In genomic region chr9:15278343-15278742, GRCm38 (mm10) we compare ENCODE assay signal across 13 mouse cellular contexts. TPM values are rescaled to one million over a fixed set of nuclear protein-coding genes. Genes with fewer than 3 reads are reported as not detected.
A peak's percentile ranks its signal among the peaks of the same experiment; 100 is the strongest.
DNase-seq lines count a peak whose midpoint lies in the region; ATAC-seq and TF ChIP-seq lines count a peak whose summit lies in the region.
"Had no signal": no experiment of that assay in that cellular context is flagged by ENCODE, and none has a peak within 500 bp of the region (broad histone marks: within the 10 kb centered on the region; RNA-seq: fewer than 3 reads in every experiment).

No protein-coding gene starts in this region.

- no peak for ATAC-seq in forebrain, embryonic 12.5 days (ENCODE audit: low FRiP score)
- no peak for ATAC-seq in forebrain, embryonic 16.5 days
- ATAC-seq in kidney, embryonic 16.5 days (ENCODE audit: low FRiP score, low TSS enrichment), result no peak
- no peak for ATAC-seq in liver, embryonic 15.5 days (ENCODE audit: insufficient read depth)
- ATAC-seq in CD4-positive, CD25-positive, alpha-beta regulatory T cell, adult 4 months, result no peak
- ATAC-seq: lung, postnatal 0 days had no signal

- no peaks in the 10 kb centered on the region for H3K9me3 ChIP-seq in forebrain, embryonic 12.5 days
- H3K9me3 ChIP-seq in forebrain, embryonic 16.5 days (ENCODE audit: control insufficient read depth, low read length), result no peaks in the 10 kb centered on the region
- no peaks in the 10 kb centered on the region for H3K9me3 ChIP-seq in kidney, embryonic 16.5 days (ENCODE audit: low read length)
- no peaks in the 10 kb centered on the region for H3K9me3 ChIP-seq in E14TG2a.4 (ENCODE audit: low read length)
- H3K9me3 ChIP-seq in liver, embryonic 15.5 days (replicated peaks), result no peaks in the 10 kb centered on the region
- H3K9me3 ChIP-seq: embryonic facial prominence, embryonic 12.5 days had no signal

- H3K36me3 ChIP-seq in forebrain, embryonic 12.5 days (replicated peaks), result peaks cover 23% of the 10 kb centered on the region
- peaks cover 17% of the 10 kb centered on the region for H3K36me3 ChIP-seq in forebrain, embryonic 16.5 days (ENCODE audit: control insufficient read depth, insufficient read depth)
- H3K36me3 ChIP-seq in kidney, embryonic 16.5 days (ENCODE audit: insufficient read depth, low read length), result peaks cover 33% of the 10 kb centered on the region
- peaks cover 45% of the 10 kb centered on the region for H3K36me3 ChIP-seq in E14TG2a.4 (ENCODE audit: insufficient read depth, low read length)
- peaks cover 39% of the 10 kb centered on the region for H3K36me3 ChIP-seq in liver, embryonic 15.5 days (replicated peaks)

- H3K4me3 ChIP-seq in forebrain, embryonic 12.5 days (replicated peaks), result no peak overlapping the region
- H3K4me3 ChIP-seq in forebrain, embryonic 16.5 days (replicated peaks; ENCODE audit: low read length), result no peak overlapping the region
- no peak overlapping the region for H3K4me3 ChIP-seq in kidney, embryonic 16.5 days (ENCODE audit: low read length)
- 0 out of 2 replicates have a peak overlapping the region, but pooled peaks have one; percentile 17 for H3K4me3 ChIP-seq in E14TG2a.4 (replicated peaks; ENCODE audit: low read length)
- peak overlapping the region; percentile 96 for H3K4me3 ChIP-seq in liver, embryonic 15.5 days (replicated peaks)

- no peak overlapping the region for H3K4me2 ChIP-seq in forebrain, embryonic 12.5 days
- H3K4me2 ChIP-seq in forebrain, embryonic 16.5 days (ENCODE audit: low read length), result no peak overlapping the region
- peak overlapping the region; percentile 16; the same call in 1 of the 2 replicates for H3K4me2 ChIP-seq in kidney, embryonic 16.5 days (replicated peaks; ENCODE audit: low read depth, low read length)
- H3K4me2 ChIP-seq in liver, embryonic 15.5 days, result peak overlapping the region; percentile 85

- H3K27me3 ChIP-seq in forebrain, embryonic 12.5 days, result no peaks in the 10 kb centered on the region
- H3K27me3 ChIP-seq in forebrain, embryonic 16.5 days (replicated peaks; ENCODE audit: control insufficient read depth, insufficient read depth, low read length), result no peaks in the 10 kb centered on the region
- H3K27me3 ChIP-seq in kidney, embryonic 16.5 days (ENCODE audit: insufficient read depth, low read length), result no peaks in the 10 kb centered on the region
- H3K27me3 ChIP-seq in E14TG2a.4 (ENCODE audit: insufficient read depth, low read length), result no peaks in the 10 kb centered on the region
- no peaks in the 10 kb centered on the region for H3K27me3 ChIP-seq in liver, embryonic 15.5 days
- H3K27me3 ChIP-seq: embryonic facial prominence, embryonic 12.5 days had no signal

- no peak for TF ChIP-seq CTCF in E14TG2a.4 (conservative IDR thresholded peaks at IDR 0.05; ENCODE audit: low read length)

- 89% methylated on average over 3 of the region's 3 CpGs for WGBS in forebrain, embryonic 12.5 days
- 97% methylated on average over 3 of the region's 3 CpGs for WGBS in forebrain, embryonic 16.5 days
- WGBS in kidney, embryonic 16.5 days, result 92% methylated on average over 3 of the region's 3 CpGs
- WGBS in liver, embryonic 15.5 days (ENCODE audit: insufficient replicate concordance), result 70% methylated on average over 3 of the region's 3 CpGs

- peaks cover 25% of the 10 kb centered on the region for H3K4me1 ChIP-seq in forebrain, embryonic 12.5 days
- H3K4me1 ChIP-seq in forebrain, embryonic 16.5 days (replicated peaks; ENCODE audit: control insufficient read depth, insufficient read depth, low read length), result peaks cover 20% of the 10 kb centered on the region
- H3K4me1 ChIP-seq in kidney, embryonic 16.5 days (ENCODE audit: insufficient read depth, low read length), result peaks cover 20% of the 10 kb centered on the region
- H3K4me1 ChIP-seq in E14TG2a.4 (replicated peaks; ENCODE audit: low read depth, low read length), result peaks cover 45% of the 10 kb centered on the region
- H3K4me1 ChIP-seq in liver, embryonic 15.5 days (replicated peaks), result peaks cover 26% of the 10 kb centered on the region

- no peak for DNase-seq in kidney, adult 8-10 months
- DNase-seq in layer of hippocampus, postnatal 10 days (ENCODE audit: low spot score in 2 of 2), result no peak
- DNase-seq: adrenal gland, adult 2 months; cerebellum, postnatal 10 days; gastrocnemius, adult 2 months had no signal

- H3K9ac ChIP-seq in forebrain, embryonic 12.5 days, result 0 out of 2 replicates have a peak overlapping the region, but pooled peaks have one; percentile 12
- no peak overlapping the region for H3K9ac ChIP-seq in forebrain, embryonic 16.5 days (replicated peaks; ENCODE audit: low read depth, low read length)
- no peak overlapping the region for H3K9ac ChIP-seq in kidney, embryonic 16.5 days (replicated peaks; ENCODE audit: low read length)
- H3K9ac ChIP-seq in liver, embryonic 15.5 days, result peak overlapping the region; percentile 93; the same call in 1 of the 2 replicates
- H3K9ac ChIP-seq: embryonic facial prominence, embryonic 12.5 days had no signal

- H3K27ac ChIP-seq in forebrain, embryonic 12.5 days, result no peak overlapping the region
- no peak overlapping the region for H3K27ac ChIP-seq in forebrain, embryonic 16.5 days (ENCODE audit: low read length)
- no peak overlapping the region for H3K27ac ChIP-seq in kidney, embryonic 16.5 days (ENCODE audit: low read length)
- no peak overlapping the region for H3K27ac ChIP-seq in liver, embryonic 15.5 days (replicated peaks)
- H3K27ac ChIP-seq: embryonic facial prominence, embryonic 12.5 days had no signal

RNA-seq across cellular contexts. Expression of gene Med17, which starts 1.4 kb away (rescaled TPM):
- 44.6 and 49.1 TPM in 2 replicates for polyA plus RNA-seq in forebrain, embryonic 12.5 days (2016; fragmentation: Nextera tagmentation; extraction: Ambion mirVana)
- polyA plus RNA-seq in forebrain, embryonic 16.5 days (2015; fragmentation: Nextera tagmentation; extraction: Ambion mirVana), result 34.9 and 45.8 TPM in 2 replicates
- 29.6 and 37.0 TPM in 2 replicates for polyA plus RNA-seq in kidney, embryonic 16.5 days (2015; fragmentation: Nextera tagmentation; extraction: Ambion mirVana)
- 13.3 and 16.8 TPM in 2 replicates for polyA plus RNA-seq in liver, embryonic 15.5 days (2015; fragmentation: Nextera tagmentation; extraction: Ambion mirVana)
- 10 to 100 TPM; 29.5 to 33.3 TPM for total RNA-seq in layer of hippocampus, postnatal 10 days (2021)
- polyA plus RNA-seq in CD4-positive, CD25-positive, alpha-beta regulatory T cell, adult 4 months (2017; shearing (Covaris generic)), result 10 to 100 TPM; 22.7 to 23.9 TPM

RNA-seq across cellular contexts. Expression of gene Taf1d, which starts 27.7 kb away (rescaled TPM):
- 65.4 and 74.9 TPM in 2 replicates for polyA plus RNA-seq in forebrain, embryonic 12.5 days (2016; fragmentation: Nextera tagmentation; extraction: Ambion mirVana)
- polyA plus RNA-seq in forebrain, embryonic 16.5 days (2015; fragmentation: Nextera tagmentation; extraction: Ambion mirVana), result 47.0 and 47.6 TPM in 2 replicates
- 67.1 and 80.0 TPM in 2 replicates for polyA plus RNA-seq in kidney, embryonic 16.5 days (2015; fragmentation: Nextera tagmentation; extraction: Ambion mirVana)
- polyA plus RNA-seq in liver, embryonic 15.5 days (2015; fragmentation: Nextera tagmentation; extraction: Ambion mirVana), result 23.3 and 25.7 TPM in 2 replicates
- total RNA-seq in layer of hippocampus, postnatal 10 days (2021), result 10 to 100 TPM; 41.4 to 42.6 TPM
- 100 to 1,000 TPM; 115 to 148 TPM for polyA plus RNA-seq in CD4-positive, CD25-positive, alpha-beta regulatory T cell, adult 4 months (2017; shearing (Covaris generic))

RNA-seq across cellular contexts. Expression of gene 4931406C07Rik, which starts 27.9 kb away (rescaled TPM):
- 7.0 and 8.9 TPM in 2 replicates for polyA plus RNA-seq in forebrain, embryonic 12.5 days (2016; fragmentation: Nextera tagmentation; extraction: Ambion mirVana)
- 13.0 and 13.6 TPM in 2 replicates for polyA plus RNA-seq in forebrain, embryonic 16.5 days (2015; fragmentation: Nextera tagmentation; extraction: Ambion mirVana)
- 26.8 and 29.4 TPM in 2 replicates for polyA plus RNA-seq in kidney, embryonic 16.5 days (2015; fragmentation: Nextera tagmentation; extraction: Ambion mirVana)
- 3.6 and 3.9 TPM in 2 replicates for polyA plus RNA-seq in liver, embryonic 15.5 days (2015; fragmentation: Nextera tagmentation; extraction: Ambion mirVana)
- total RNA-seq in layer of hippocampus, postnatal 10 days (2021), result 10 to 100 TPM; 28.3 to 31.2 TPM
- 1 to 10 TPM; 3.6 to 6.3 TPM for polyA plus RNA-seq in CD4-positive, CD25-positive, alpha-beta regulatory T cell, adult 4 months (2017; shearing (Covaris generic))

RNA-seq across cellular contexts. Expression of gene Vstm5, which starts 39.5 kb away (rescaled TPM):
- polyA plus RNA-seq in forebrain, embryonic 12.5 days (2016; fragmentation: Nextera tagmentation; extraction: Ambion mirVana), result 1.1 and 2.5 TPM in 2 replicates
- polyA plus RNA-seq in forebrain, embryonic 16.5 days (2015; fragmentation: Nextera tagmentation; extraction: Ambion mirVana), result 6.2 and 12.1 TPM in 2 replicates
- 7.9 and 8.7 TPM in 2 replicates for polyA plus RNA-seq in kidney, embryonic 16.5 days (2015; fragmentation: Nextera tagmentation; extraction: Ambion mirVana)
- 0.25 and 0.31 TPM in 2 replicates for polyA plus RNA-seq in liver, embryonic 15.5 days (2015; fragmentation: Nextera tagmentation; extraction: Ambion mirVana)
- 1 to 10 TPM; 7.0 to 7.2 TPM for total RNA-seq in layer of hippocampus, postnatal 10 days (2021)
- polyA plus RNA-seq in CD4-positive, CD25-positive, alpha-beta regulatory T cell, adult 4 months (2017; shearing (Covaris generic)), result under 1 TPM in 1 of 2 experiments, not detected in 1; 0.22 TPM
- total RNA-seq: gastrocnemius, adult 2 months had no signal

Comparison
In these comparisons a context has a peak if more than half of its experiments do, and no peak if none do; other contexts are left out.
1. H3K9ac ChIP-seq: peak in forebrain, embryonic 12.5 days (single experiment) and liver, embryonic 15.5 days (single experiment); none in forebrain, embryonic 16.5 days (single experiment) and kidney, embryonic 16.5 days (single experiment).
2. H3K4me2 ChIP-seq: peak in kidney, embryonic 16.5 days (single experiment) and liver, embryonic 15.5 days (single experiment); none in forebrain, embryonic 12.5 days (single experiment) and forebrain, embryonic 16.5 days (single experiment).
3. H3K4me3 ChIP-seq: peak in E14TG2a.4 (single experiment) and liver, embryonic 15.5 days (single experiment); none in forebrain, embryonic 12.5 days (single experiment), forebrain, embryonic 16.5 days (single experiment) and kidney, embryonic 16.5 days (single experiment).